Mouse (Mus musculus): Measurements from ENCODE around the gene Rgs6. TPM values are rescaled to one million over a fixed set of nuclear protein-coding genes. Genes with fewer than 3 reads are reported as not detected.

The Rgs6 gene
- polyA plus RNA-seq, 1 experiment from 2014 or later: 11.5 TPM

DNA sequence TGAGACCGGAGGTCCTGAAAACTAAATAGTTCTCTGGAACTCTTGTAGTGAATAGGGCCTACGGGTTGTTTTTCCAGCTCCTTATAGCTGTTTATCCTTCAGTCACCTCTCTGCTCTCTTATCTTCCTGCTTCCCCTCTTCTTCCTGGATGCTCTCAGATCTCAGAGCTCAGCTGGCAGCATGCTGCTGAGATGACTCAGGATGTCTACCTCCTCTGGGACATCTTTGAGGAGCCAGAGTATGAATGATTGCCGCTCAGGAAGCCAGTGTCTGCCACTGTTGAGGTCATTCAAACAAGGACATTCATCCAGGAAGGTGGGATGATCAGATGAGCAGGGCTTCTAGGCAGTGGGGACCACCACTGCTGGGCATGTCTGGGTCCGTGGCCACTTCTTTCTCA is 498.9 kb downstream of the Rgs6 start:
- no peak for ATAC-seq (replicated peaks; ENCODE audit: extremely low read depth, insufficient read depth, low FRiP score)
- Histone ChIP-seq H3K27ac (ENCODE audit: low read length) (peak overlapping the region; percentile 15), H3K36me3 (ENCODE audit: control insufficient read depth, insufficient read depth) (peaks cover 2% of the 10 kb centered on the region; the same call in 1 of the 2 replicates), H3K4me3 (ENCODE audit: low read length) (no peak overlapping the region), H3K27me3 (ENCODE audit: control insufficient read depth, insufficient read depth, low read length) (no peaks in the 10 kb centered on the region), H3K9me3 (replicated peaks; ENCODE audit: control insufficient read depth, low read length) (peaks cover 2% of the 10 kb centered on the region; the same call in 1 of the 2 replicates), H3K4me2 (ENCODE audit: low read depth, low read length) (no peak overlapping the region), H3K9ac (ENCODE audit: low read length) (no peak overlapping the region), H3K4me1 (ENCODE audit: control insufficient read depth, insufficient read depth, low read length) (peaks cover 12% of the 10 kb centered on the region)
- WGBS: 58% methylated on average over 4 of the region's 4 CpGs

DNA sequence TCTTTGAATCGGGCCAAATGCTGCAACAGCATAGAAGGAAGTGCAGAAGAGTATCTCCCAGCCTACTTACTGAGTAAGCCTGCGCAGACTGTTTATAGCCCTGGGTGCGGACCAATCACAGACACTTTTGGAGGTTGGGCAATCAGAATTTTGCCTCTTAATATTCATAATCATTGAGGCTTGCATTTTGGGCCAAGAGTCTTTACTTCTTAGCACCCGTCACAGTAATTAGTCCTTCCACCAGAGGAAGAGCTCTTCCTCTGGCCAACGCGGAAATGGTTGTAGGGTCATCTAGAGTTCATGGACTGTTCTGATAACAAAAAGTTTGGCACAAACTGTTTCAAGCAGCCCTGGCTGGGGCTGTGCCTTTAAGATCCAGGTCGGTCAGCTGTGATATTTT is 499.5 kb downstream of the Rgs6 start:
- ATAC-seq (replicated peaks; ENCODE audit: extremely low read depth, insufficient read depth, low FRiP score): no peak
- Histone ChIP-seq H3K36me3 (ENCODE audit: control insufficient read depth, insufficient read depth) (peaks cover 2% of the 10 kb centered on the region; the same call in 1 of the 2 replicates), H3K27me3 (ENCODE audit: control insufficient read depth, insufficient read depth, low read length) (no peaks in the 10 kb centered on the region), H3K4me3 (ENCODE audit: low read length) (no peak overlapping the region), H3K27ac (ENCODE audit: low read length) (peak overlapping the region; percentile 15), H3K9ac (ENCODE audit: low read length) (no peak overlapping the region), H3K9me3 (replicated peaks; ENCODE audit: control insufficient read depth, low read length) (peaks cover 2% of the 10 kb centered on the region; the same call in 1 of the 2 replicates), H3K4me2 (ENCODE audit: low read depth, low read length) (peak overlapping the region; percentile 38), H3K4me1 (ENCODE audit: control insufficient read depth, insufficient read depth, low read length) (peaks cover 12% of the 10 kb centered on the region)
- 36% methylated on average over 7 of the region's 7 CpGs for WGBS

DNA sequence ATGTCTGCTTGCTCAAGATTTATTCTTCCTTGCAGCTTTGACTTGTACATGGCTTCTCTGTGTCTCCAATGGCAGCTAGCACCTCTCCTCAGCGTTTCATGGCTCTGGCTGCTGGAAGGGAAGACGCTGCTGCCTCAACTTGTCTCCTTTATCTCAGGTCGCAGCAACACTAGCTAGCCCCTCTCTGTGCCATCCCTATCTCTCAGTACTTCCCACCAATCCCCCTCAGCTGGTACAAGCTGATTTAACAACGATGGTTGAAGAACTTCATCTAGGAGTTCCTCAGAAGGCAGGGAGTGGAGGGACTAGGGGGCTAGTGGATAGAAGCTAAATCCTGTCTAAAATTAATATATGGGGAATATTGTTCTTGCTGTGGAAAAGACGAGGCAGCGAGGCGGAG is 503.9 kb downstream of the Rgs6 start:
- no peak overlapping the region for H3K4me2 ChIP-seq (ENCODE audit: low read depth, low read length)
- no peak overlapping the region for H3K9ac ChIP-seq (ENCODE audit: low read length)
- no peak for ATAC-seq (replicated peaks; ENCODE audit: extremely low read depth, insufficient read depth, low FRiP score)
- H3K4me1 ChIP-seq (ENCODE audit: control insufficient read depth, insufficient read depth, low read length): peaks cover 10% of the 10 kb centered on the region
- H3K4me3 ChIP-seq (ENCODE audit: low read length): no peak overlapping the region
- H3K27me3 ChIP-seq (ENCODE audit: control insufficient read depth, insufficient read depth, low read length): no peaks in the 10 kb centered on the region
- no peaks in the 10 kb centered on the region for H3K9me3 ChIP-seq (replicated peaks; ENCODE audit: control insufficient read depth, low read length)
- no peaks in the 10 kb centered on the region for H3K36me3 ChIP-seq (ENCODE audit: control insufficient read depth, insufficient read depth)
- H3K27ac ChIP-seq (ENCODE audit: low read length): no peak overlapping the region
- 70% methylated on average over 7 of the region's 7 CpGs for WGBS

DNA sequence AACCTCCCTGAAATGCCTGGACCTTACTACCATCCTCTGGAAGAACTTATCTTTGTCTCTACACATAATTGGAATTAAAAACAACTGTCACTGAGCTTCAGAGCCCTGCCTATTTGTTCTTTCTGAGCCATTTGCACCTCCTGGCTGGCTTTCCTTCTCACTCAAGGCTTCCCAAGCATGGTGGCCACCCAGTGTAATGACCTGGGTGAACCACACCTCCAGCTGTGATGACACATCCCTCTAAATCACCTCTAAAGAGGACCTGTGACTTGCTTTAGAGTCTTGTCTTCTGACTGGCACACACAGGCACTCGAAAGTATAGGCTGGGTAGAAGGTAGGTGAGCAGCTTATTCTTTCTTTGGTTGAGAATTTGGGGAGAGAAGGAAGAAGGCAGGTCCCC is 509.7 kb downstream of the Rgs6 start:
- Histone ChIP-seq H3K9me3 (replicated peaks; ENCODE audit: control insufficient read depth, low read length) (no peaks in the 10 kb centered on the region), H3K4me1 (ENCODE audit: control insufficient read depth, insufficient read depth, low read length) (peaks cover 7% of the 10 kb centered on the region), H3K4me3 (ENCODE audit: low read length) (no peak overlapping the region), H3K9ac (ENCODE audit: low read length) (no peak overlapping the region), H3K27ac (ENCODE audit: low read length) (no peak overlapping the region), H3K4me2 (ENCODE audit: low read depth, low read length) (no peak overlapping the region), H3K27me3 (ENCODE audit: control insufficient read depth, insufficient read depth, low read length) (no peaks in the 10 kb centered on the region), H3K36me3 (ENCODE audit: control insufficient read depth, insufficient read depth) (no peaks in the 10 kb centered on the region)
- 65% methylated on average over 1 of the region's 1 CpGs for WGBS
- no peak for ATAC-seq (replicated peaks; ENCODE audit: extremely low read depth, insufficient read depth, low FRiP score)

DNA sequence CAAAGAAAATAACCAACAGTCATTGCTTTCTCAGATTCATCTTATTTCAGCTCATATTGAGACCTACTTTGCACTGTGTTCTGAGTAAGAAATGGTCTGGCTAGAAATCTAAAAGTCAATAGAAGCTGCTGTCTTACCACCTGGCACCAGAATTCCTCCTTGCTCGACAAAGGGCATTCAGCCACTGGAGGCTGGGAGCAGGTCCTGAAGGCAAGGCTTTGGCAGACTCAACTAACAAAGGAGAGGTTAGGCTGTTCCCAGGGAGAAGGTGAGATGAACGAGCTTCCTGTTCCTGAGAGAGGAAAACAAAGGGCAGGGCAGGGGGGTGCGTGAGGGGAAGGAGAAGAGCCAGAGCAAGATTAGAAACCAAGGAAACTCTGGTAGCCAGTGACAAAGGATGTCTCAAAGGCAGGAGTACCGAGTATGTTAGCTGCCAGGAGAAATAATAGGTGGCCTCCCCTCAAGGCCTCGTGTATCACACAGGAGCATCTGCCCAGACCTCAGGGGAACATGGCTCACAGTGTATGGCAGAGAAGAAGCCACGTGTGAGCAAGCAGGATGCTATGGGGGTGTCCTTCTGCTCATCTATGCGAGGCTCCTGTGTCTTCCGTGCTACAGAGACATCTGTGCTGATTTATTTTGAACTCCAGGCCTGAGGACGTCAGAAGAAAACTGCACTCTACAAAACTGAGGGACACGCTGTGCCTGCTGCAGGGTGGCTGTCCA is 510.7 kb downstream of the Rgs6 start:
- H3K27me3 ChIP-seq (ENCODE audit: control insufficient read depth, insufficient read depth, low read length): no peaks in the 10 kb centered on the region
- no peaks in the 10 kb centered on the region for H3K36me3 ChIP-seq (ENCODE audit: control insufficient read depth, insufficient read depth)
- no peak overlapping the region for H3K9ac ChIP-seq (ENCODE audit: low read length)
- no peak overlapping the region for H3K4me3 ChIP-seq (ENCODE audit: low read length)
- ATAC-seq (replicated peaks; ENCODE audit: extremely low read depth, insufficient read depth, low FRiP score): no peak
- H3K4me2 ChIP-seq (ENCODE audit: low read depth, low read length): no peak overlapping the region
- peaks cover 7% of the 10 kb centered on the region for H3K4me1 ChIP-seq (ENCODE audit: control insufficient read depth, insufficient read depth, low read length)
- H3K9me3 ChIP-seq (replicated peaks; ENCODE audit: control insufficient read depth, low read length): no peaks in the 10 kb centered on the region
- WGBS: 53% methylated on average over 10 of the region's 10 CpGs
- H3K27ac ChIP-seq (ENCODE audit: low read length): no peak overlapping the region

DNA sequence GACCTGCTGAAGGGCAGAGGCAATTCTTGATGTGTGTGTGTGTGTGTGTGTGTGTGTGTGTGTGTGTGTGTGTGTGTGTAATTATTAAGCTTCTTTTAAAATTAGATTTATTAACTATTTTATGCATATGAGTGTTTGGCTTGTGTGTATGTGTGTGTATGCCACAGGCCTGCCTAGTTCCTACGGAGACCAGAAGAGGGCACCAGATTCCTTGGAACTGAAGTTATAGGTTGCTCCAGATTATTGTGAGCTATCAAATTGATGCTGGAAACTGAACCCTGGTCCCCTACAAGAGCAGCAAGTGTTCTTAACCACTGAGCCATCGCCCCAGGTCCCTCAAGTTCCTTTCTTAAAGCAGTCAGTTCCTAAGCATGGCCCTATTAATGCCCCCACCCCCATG is 511.8 kb downstream of the Rgs6 start:
- Histone ChIP-seq H3K9ac (ENCODE audit: low read length) (no peak overlapping the region), H3K36me3 (ENCODE audit: control insufficient read depth, insufficient read depth) (no peaks in the 10 kb centered on the region), H3K27me3 (ENCODE audit: control insufficient read depth, insufficient read depth, low read length) (no peaks in the 10 kb centered on the region), H3K4me3 (ENCODE audit: low read length) (no peak overlapping the region), H3K4me2 (ENCODE audit: low read depth, low read length) (no peak overlapping the region), H3K9me3 (replicated peaks; ENCODE audit: control insufficient read depth, low read length) (no peaks in the 10 kb centered on the region), H3K4me1 (ENCODE audit: control insufficient read depth, insufficient read depth, low read length) (peaks cover 7% of the 10 kb centered on the region), H3K27ac (ENCODE audit: low read length) (no peak overlapping the region)
- ATAC-seq (replicated peaks; ENCODE audit: extremely low read depth, insufficient read depth, low FRiP score): no peak
- WGBS: 98% methylated on average over 2 of the region's 2 CpGs

DNA sequence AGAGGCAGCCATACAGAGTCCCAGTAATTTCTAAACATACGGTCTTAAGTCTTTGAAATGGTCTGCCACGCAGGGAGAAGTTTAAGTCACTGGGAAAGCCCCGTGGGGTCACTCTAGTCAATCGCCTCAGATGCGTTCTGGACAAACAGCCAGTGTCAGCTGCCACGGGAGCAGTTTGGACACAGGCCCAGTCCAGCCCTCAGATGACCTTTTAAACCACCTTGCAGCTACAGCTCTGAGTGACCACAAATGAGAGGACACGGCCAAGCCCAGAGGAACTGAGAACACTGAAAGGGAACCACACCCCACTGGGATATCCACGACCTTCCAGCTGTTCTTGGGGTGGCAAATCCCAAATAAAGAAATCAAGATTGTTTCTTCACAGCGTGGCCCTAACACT is 512.3 kb downstream of the Rgs6 start:
- Histone ChIP-seq H3K4me3 (ENCODE audit: low read length) (no peak overlapping the region), H3K9ac (ENCODE audit: low read length) (no peak overlapping the region), H3K4me2 (ENCODE audit: low read depth, low read length) (no peak overlapping the region), H3K27ac (ENCODE audit: low read length) (peak overlapping the region; percentile 62), H3K9me3 (replicated peaks; ENCODE audit: control insufficient read depth, low read length) (no peaks in the 10 kb centered on the region), H3K4me1 (ENCODE audit: control insufficient read depth, insufficient read depth, low read length) (peaks cover 7% of the 10 kb centered on the region), H3K36me3 (ENCODE audit: control insufficient read depth, insufficient read depth) (no peaks in the 10 kb centered on the region), H3K27me3 (ENCODE audit: control insufficient read depth, insufficient read depth, low read length) (no peaks in the 10 kb centered on the region)
- no peak for ATAC-seq (replicated peaks; ENCODE audit: extremely low read depth, insufficient read depth, low FRiP score)
- 37% methylated on average over 9 of the region's 9 CpGs for WGBS

DNA sequence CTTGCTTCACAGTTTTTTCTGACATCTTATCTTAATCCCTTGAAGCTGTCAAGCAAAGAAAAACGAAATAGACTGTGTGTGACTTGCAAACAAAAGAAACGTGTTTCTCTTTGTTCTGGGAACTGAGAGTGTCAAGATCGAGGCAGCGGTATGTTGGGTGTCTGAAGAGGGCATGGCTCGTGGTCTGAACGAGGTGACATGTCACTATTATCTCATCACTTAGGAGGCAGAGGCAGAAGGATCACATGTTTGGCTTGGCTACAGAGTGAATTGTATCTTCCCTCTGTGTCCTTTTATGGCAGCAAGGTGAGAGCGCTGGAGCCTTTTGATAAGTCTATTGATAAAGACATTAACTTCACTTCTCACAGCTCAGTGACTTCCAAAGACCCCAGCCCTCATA is 512.8 kb downstream of the Rgs6 start:
- Histone ChIP-seq H3K27ac (ENCODE audit: low read length) (peak overlapping the region; percentile 62; the same call in 1 of the 2 replicates), H3K36me3 (ENCODE audit: control insufficient read depth, insufficient read depth) (no peaks in the 10 kb centered on the region), H3K9me3 (replicated peaks; ENCODE audit: control insufficient read depth, low read length) (no peaks in the 10 kb centered on the region), H3K4me3 (ENCODE audit: low read length) (no peak overlapping the region), H3K4me2 (ENCODE audit: low read depth, low read length) (no peak overlapping the region), H3K4me1 (ENCODE audit: control insufficient read depth, insufficient read depth, low read length) (peaks cover 7% of the 10 kb centered on the region), H3K27me3 (ENCODE audit: control insufficient read depth, insufficient read depth, low read length) (no peaks in the 10 kb centered on the region), H3K9ac (ENCODE audit: low read length) (no peak overlapping the region)
- 21% methylated on average over 7 of the region's 7 CpGs for WGBS
- ATAC-seq (replicated peaks; ENCODE audit: extremely low read depth, insufficient read depth, low FRiP score): no peak

DNA sequence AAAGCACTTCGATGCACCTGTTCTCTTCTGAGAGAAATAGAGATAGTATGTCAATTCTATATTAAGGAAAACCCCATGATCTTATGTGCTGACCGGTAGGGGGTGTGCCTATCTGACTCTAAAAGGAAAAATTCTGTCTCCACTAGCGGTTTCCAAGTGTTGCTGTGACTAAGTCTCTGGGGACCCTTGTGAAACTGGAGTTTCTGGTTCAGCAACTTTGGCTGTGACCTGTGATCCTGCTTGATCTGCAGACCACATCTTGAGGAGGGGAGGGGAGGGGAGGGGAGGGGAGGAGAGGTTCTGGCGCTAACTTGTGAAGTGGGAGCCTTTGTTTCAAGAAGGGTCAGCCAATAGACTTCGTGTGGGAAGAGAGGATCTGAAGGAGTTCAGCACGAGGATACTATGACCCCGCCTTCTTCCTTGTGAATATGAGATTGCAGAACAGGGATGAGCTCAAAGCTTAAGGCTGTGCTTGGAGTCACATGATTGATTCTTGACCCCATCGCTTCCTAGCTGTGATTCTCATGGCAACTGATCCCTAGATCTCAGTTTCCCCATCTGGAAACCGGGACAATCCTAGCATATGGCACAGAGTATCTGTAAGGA is 517.5 kb downstream of the Rgs6 start:
- peaks cover 16% of the 10 kb centered on the region for H3K4me1 ChIP-seq (ENCODE audit: control insufficient read depth, insufficient read depth, low read length)
- no peak overlapping the region for H3K9ac ChIP-seq (ENCODE audit: low read length)
- no peak for ATAC-seq (replicated peaks; ENCODE audit: extremely low read depth, insufficient read depth, low FRiP score)
- no peaks in the 10 kb centered on the region for H3K9me3 ChIP-seq (replicated peaks; ENCODE audit: control insufficient read depth, low read length)
- WGBS: 60% methylated on average over 9 of the region's 9 CpGs
- H3K27ac ChIP-seq (ENCODE audit: low read length): no peak overlapping the region
- H3K27me3 ChIP-seq (ENCODE audit: control insufficient read depth, insufficient read depth, low read length): no peaks in the 10 kb centered on the region
- no peak overlapping the region for H3K4me2 ChIP-seq (ENCODE audit: low read depth, low read length)
- no peaks in the 10 kb centered on the region for H3K36me3 ChIP-seq (ENCODE audit: control insufficient read depth, insufficient read depth)
- H3K4me3 ChIP-seq (ENCODE audit: low read length): no peak overlapping the region
